Mouse (Mus musculus) fibroblast of lung, adult 2 months (primary cell): Measurements from ENCODE around the gene Gpx6.

Experiments used
- DNase-seq: peaks from one replicate; pipeline ENCODE4 v3.0.0-alpha.2; 2011; ENCODE audit warnings: low read depth

The Gpx6 gene

DNA sequence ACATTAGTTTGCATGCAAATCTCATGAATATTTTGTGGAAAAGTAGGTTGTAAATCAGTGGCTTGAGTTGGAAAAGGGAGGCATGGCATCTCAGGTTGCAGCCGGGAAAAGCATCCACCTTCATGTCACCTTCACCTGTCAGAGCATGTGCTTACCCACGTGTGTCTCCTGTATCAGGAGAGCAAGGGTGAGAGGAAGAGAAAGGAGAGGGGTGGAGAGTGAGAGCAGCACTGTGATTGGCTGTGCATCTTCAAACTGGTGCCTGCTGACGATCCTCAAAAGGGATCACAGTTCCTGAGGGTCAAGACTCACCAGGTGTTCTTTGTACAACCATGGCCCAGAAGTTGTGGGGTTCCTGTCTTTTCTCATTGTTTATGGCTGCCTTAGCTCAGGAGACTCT, at the start of gene Gpx6:
Gene Gpx6, plus strand, starts transcription at position 200 of the 400 bp plus-strand sequence.
- DNase-seq, result no peak

DNA sequence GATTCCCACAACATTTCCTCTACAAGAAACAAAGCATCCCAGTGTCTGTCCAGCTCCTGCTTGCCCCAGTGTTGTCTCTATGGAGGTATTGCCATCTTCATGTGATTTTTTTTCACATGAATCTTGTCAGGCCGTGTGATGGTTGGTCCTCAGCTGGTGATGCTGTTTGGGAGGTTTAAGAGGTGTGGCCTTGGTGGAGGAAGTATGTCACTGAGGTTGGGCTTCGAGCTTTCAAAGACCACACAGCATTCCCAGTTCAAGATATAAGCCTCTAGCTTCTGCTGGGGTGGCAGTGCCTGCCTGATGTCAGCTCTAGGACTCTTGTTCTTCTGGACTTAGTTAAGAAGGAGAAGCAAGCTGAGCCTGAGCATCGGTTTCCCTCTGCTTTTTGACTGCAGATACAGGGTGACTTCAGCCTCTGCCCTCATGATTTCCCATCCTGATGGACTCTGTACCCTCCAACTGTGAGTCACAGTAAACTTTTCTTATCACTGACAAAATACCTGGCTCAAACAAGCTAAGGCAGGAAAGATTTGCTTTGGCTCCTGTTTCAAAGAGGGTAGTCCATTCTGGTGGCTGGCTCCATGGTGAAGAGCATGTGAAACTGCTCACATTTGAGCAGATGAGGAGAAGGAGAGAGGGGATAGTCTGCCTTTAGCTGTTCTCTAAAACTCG, 49.0 kb upstream of the Gpx6 start:
- no peak for DNase-seq

DNA sequence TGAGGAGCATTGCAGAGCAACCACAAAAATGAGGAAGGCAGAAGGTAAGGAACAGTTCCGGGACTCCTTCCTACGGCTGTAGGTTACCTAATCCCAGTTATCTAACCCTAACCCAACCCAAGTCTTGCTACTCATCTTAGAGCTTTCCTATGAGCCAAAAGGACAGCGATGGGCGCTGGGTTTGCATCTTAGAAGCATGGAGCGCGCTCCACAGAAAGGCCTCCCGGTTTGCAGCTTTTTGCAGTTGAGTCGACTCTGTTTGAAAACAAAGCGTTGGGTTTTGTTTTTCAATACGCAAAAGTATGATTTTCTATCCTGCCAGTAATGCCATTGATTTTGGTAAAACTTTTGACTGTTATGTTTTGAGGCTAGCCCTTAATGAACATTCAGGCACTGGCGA, 48.0 kb upstream of the Gpx6 start:
- no peak for DNase-seq

DNA sequence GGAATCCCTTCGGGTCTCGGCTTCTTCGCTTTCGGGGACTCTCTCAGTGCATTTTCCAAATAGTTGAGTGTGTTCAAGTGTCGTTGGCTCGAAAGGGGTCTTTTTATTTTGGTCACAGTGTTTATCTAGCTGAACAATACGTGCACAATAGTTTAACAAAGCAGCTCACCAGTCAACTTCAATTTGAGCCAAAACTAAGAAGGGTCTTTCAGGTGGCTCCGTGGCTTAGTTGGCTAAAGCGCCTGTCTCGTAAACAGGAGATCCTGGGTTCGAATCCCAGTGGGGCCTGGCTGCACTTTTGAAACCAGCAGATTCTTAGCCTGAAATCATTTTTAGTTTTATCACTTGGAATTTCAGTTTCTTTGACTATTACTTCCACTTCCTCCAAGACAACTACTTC, 47.6 kb upstream of the Gpx6 start:
- no peak for DNase-seq

DNA sequence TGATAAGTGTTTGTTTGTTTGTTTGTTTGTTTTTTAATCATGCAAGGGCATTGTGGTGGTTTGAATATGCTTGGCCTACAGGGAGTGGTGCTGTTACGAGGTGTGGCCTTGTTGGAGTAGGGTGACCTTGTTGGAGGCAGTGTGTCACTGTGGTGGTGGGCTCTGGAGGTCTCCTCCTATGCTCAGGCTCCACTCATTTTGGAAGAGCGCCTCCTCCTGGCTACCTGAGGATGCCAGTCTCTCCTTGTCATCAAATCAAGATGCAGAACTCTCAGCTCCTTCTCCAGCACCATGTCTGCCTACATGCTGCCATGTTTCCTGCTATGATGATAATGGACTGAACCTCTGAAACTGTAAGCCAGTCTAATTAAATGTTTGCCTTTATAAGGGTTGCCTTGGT, 46.2 kb upstream of the Gpx6 start:
- DNase-seq, result no peak

DNA sequence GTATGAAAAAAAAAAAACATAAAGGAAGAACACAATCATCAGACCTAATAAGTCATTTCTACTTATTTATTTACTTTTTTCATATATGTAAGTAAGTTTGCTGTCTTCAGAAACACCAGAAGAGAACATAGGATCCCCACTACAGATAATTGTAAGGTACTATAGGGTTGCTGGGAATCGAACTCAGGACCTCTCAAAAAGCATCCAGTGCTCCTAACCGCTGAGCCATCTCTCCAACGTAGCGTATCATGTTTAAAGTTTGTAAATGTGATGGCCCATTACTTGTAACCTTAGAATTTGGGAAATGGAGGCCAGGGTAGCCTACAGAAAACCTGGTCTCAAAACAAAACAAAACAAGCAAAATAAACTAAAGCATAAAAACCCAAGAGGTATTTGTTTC, 44.4 kb upstream of the Gpx6 start:
- DNase-seq, result no peak

DNA sequence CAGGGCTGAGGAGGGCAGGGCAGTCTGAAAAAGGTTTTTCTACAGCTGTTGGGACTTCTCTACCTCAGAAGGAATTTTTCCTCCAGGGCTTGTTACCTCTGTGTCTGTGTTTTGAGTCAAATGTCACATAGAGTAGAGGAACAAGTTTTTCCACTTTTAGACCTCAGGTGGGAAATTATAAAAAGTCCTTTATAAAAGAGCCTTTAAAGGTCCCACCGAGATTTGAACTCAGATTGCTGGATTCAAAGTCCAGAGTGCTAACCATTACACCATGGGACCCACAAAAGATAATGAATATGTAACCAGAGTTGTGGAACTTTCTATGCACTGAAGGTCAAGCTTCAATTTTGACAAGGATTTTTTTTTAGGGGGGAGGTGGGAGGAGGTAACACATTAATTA, 43.7 kb upstream of the Gpx6 start:
- no peak for DNase-seq

DNA sequence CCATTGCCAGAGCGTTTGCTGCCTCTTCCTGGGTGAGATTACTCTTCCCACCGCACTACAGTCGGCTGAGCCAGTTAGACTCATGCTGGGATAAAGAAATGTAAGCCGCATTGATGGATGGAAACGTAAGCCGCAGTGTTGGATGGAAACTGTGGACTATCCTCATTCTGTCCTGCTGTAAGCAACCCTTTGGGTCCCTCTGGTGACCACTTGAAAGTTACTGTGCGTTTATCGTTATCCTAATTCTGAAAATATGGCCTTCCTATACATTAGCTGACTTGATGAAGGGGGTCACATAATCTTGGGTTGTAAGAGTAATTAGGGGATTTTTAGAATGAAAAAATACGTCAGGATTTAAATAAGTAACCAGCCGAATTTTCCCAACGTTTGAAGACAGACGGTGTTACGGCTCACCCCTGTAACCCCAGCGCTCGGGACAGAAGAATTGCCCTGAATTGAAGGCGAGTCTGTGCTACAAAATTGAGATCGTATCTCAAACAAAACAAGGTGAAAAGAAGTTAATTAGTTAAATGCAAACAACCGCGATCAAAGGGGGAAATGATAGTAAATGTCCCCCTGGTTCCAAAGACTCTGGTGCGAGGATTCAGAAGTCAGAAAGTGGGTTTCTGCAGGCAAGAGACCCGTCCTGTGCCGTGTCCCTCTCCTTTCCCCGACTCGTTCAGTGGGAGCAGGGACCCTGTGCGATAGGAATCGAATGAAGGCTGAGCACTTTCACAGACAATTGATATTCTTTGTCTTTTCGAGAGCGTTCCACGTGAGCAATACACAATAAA, 36.7 kb upstream of the Gpx6 start:
- DNase-seq, result no peak

DNA sequence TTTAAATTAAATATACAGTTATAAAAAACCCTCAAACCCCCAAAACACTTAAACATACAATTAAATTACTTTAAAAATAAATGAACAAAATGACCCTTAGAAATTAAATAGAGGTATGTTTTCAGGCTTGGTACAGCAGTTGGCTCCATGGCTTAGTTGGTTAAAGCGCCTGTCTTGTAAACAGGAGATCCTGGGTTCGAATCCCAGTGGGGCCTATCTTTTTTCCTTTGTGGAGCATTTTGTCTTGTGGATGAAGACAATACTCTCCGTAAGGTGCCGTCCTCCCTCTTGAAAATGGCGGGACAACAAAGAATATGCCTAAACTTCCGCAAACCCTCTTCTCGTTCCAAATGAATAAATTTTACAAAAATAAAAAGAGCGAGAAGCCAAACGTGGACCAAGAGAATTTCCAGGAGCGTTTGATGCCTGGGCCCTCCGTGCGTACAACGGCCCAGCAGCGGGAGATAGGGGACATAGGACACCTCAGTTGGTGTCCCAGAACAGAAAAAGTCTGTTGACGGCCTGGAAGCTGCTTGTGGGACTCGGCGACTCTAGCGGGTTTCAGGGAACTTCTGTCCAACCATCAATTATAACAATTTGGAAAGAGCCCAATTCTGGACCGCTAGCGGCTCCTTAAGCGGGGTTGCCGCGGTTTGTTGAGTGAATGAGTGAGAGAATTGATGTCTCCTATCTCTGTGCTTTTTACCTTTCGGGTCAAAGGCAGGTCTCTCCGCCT, 35.9 kb upstream of the Gpx6 start:
- no peak for DNase-seq

DNA sequence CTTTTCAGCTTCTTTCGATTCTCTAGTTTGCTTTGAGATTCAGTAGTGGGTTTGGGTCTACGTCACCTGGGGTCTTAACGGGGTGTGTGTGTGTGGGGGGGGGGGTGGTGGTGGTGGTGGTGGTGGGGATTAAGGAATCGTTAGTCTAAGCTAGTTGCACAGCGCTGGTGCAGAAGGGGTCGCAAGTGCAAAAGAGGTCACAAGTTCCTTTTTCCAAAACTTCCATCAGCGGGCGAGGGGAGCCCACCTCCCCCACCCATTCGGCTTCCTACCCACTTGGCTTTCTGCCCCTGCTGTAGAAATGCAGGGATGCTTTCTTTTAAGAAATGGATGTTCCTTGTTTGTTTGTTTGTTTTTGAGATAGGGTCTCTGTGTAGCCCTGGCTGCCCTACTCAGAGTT, 35.4 kb upstream of the Gpx6 start:
- DNase-seq, result no peak

DNA sequence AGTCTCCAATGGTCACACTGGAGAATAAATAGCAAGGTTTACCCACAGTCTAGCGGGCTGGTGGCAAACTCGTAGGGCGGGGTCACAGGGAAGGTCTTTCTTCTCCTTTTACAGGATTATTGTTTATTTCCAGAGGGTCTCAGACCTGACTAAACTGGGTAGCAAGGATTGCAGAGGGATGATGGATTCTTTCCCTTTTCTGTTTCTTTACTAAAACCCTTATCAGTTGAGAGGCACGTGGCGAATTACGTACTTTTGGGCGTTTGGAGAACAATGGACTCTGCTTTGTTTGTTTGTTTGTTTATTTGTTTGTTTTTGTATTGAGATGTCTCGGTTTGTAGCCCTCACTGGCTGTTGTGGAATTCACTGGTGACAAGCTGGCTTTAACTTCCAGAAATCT, 32.8 kb upstream of the Gpx6 start:
- DNase-seq, result no peak

DNA sequence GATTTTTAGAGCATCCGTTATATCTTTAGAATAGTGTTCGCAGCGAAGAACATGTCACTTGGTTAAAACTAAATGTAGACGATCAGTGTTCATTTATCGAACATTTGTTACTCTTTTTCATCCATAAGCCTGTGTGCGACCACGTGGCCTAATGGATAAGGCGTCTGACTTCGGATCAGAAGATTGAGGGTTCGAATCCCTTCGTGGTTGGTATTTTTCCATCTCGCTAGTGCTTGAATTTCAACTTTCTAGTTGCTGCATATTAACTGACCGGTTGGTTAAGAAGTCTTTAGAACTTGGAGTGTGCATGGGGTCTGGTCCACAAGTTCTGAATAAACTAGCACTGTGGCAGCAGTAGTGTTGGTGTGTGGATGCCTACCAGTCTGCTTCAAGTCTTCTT, 32.4 kb upstream of the Gpx6 start:
- DNase-seq, result peak; percentile 79

DNA sequence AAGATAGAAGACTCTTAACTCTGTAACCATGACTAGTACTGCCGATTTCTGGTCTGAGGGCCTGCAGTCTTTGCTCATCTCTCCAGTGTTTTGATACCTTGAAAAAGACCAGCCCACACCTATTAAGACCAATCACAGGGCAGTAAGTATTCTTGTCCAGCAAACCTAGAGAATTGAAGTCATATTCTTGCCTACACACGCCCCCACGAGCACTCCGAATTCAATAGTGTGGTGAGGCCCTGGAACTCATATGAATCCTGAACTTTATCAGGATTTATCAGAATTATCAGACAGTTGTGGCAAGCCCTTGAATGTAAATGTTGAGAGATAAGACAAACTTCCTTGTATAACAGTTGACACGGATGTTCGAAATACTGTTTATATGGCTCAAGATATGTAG, 19.3 kb upstream of the Gpx6 start, which contains the start of gene Gpx5:
Gene Gpx5, minus strand, starts transcription at position 101 of the 400 bp plus-strand sequence.
- no peak for DNase-seq

DNA sequence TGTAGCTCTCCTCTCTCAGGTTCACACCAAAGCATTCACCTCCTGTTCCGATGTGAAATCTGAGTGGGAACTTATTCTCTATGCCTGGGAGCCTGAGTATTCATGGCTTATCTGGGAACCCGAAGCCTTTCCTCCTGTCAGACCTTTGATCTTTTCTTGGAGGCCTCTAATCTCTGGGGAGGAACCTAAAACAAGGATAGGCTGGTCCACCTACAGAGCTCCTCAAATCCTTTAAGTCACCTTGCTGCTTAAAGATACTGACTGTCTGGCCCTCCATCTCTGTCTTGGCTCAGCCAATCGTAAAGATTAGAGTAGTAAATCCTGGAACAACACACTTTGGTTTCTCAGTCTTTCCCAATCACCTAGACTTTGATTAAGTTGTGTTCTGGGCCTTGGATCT, 13.4 kb upstream of the Gpx6 start:
- DNase-seq, result no peak

DNA sequence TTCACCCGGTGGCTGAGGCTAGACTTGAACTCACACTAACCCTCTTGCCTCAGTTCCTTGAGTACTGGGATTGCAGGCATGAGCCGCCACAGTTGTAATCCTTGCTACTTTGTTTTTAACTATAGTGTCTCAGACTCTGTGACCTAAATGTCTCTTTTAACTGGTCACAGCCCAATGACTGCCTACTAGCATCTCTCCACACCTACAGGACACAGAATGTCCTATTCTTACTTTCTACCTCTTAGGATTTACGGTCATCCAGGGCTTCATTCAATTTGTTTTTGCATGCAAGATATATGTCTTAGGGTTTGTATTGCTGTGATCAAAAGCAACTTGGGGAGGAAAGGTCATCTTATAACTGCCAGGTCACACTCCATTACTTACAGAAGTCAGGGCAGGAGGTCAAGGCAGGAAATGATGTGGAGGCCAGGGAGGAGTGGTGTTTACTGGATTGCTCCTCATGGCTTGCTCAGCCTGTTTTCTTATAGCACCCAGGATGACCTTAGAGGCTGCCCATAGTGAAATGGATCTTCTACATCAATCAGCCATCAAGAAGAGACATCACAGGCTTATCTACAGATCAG, 7.3 kb upstream of the Gpx6 start:
- no peak for DNase-seq

DNA sequence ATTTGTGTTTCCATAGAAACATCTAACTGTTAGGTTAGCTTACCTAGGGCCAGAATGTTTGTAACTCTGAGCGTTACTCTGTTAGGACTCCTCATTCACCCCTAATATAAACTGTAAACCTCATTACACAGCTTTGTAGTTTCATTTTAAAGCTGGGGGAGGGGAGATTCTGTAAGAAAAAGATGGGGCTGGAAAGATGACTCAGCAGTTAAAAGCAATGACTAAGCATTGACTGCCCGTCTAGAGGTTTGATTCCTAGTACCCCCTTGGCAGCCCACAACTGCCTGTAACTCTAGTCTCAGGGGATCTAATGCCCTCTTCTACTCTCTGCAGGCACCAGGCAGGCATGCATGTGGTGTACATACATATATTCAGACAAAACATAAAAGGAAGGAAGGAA, 2.1 kb upstream of the Gpx6 start:
- no peak for DNase-seq

DNA sequence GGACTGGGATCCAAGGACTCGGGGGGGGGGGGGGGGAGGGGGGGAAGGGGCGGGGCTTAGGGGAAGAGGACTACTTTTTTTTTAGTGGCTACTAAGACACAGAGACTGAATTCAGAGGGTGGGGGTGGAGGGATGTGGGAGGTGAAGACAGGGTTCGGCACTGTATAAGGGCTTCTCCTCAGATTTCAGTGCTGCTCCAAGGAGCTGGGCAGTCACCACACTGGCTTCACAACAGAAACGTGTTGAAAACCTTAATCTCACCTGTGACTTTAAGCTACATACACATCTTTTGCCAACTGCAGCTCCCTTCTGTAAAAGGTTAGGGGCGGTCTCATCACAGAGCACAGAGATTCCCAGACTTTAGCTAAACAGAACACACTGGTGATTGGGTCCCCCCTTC, 929 bp downstream of the Gpx6 start:
- DNase-seq, result no peak

DNA sequence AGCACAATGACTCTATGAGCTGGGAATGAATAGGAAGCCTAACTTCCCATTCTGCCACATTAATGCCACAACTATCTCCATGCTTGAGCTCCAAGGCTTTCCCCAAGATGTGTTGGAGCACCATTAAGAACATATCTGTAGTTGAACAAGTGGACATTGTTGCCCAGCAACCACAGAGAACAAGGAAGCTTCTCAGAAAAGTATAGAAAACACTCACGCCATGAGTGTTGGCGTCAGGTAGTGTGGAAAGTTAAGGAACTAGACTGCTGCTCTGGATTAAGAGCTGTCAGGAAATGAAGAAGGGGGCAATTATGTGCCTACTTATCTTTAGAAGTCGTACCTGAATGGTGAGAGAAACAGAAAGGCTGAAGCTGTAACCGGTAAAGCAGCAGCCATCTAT, 2.0 kb downstream of the Gpx6 start:
- no peak for DNase-seq

DNA sequence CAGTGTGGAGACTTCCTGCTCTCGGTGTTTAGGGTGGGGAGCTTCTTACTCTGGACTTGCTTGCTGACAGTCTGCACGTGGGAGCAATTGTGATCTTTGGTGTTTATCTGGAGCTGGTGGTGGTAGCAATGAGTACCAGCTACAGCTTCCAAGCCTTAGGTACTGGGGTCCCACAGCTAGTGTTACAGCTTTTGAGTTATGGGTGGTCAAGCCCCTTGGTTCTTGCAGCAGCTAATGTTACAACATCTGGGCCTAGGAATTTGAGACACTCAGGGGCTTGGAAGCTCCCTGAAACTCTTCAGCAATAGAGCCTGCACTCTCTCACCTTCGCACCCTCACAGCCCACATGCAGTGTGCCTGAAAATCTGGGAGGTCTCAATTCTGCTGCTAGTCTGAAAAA, 8.3 kb downstream of the Gpx6 start:
- no peak for DNase-seq

DNA sequence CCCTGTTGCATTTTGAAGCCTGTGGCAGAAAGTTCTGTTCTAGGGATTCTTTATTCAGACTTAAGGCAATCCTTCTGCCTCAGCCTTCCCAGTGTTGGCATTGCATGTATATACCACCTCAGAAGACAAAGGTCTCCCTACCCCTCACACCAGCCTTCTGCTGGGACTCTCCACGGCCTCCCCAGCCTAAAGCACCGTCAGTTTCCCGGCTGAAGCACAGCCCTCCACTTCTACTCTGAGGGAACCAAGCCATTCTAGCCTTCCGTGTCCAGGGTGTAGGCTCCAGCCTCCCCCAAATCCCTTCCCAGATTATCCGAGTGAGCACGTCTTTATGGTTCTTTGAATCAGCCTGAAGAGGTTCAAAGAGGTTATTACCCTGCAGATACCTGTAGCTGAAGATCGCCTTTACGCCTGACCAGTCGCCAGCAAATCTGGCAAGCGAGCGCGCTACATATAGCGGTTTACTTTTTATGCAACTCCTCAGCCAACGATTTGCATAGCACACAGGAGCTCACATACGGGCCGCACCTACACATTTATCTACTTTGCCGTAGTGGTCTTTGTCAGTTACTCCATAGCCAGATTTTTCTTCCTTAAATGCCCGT, 10.1 kb downstream of the Gpx6 start:
- no peak for DNase-seq

DNA sequence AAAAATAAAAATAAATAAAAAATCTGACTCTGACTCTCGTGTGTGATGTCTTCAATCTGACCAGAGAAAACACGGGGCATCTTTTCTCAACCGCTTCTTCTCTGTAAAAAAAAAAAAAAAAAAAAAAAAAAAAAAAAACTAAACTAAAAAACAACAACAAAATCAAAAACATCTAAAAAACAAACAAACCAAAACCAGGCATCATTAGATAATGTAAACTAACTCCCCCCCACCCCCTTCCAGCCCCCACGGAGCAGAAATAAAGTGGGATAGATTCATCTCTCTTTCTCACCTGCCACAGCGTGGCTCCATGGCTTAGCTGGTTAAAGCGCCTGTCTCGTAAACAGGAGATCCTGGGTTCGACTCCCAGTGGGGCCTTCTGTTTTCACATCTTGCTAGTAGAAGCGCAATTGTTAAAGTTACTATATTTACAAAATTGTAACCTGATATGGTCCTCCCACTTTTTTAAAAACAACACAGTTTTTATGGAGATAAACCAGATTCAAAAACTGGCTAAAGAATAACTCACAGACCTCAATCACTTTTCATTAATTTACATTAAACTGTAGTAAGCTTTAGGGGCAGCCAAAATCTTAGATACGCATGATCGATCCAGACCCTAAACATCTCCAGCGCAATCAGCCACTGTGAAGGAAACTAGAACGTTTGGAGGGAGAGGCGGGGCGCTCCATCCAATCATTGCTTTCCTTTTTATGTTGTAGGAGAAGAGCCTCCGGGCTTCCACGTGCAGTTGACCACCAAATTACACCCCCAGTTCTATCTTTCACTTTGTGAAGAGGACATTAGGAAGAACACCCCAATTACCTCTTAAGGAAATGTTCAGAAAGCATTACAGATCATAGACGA, 10.8 kb downstream of the Gpx6 start:
- peak; percentile 10 for DNase-seq
